Mouse (Mus musculus) heart, embryonic 16.5 days (tissue): ENCODE data around the gene Scnm1. TPM values are rescaled to one million over a fixed set of nuclear protein-coding genes. Genes with fewer than 3 reads are reported as not detected.
A peak's percentile ranks its signal among the peaks of the same experiment; 100 is the strongest.

Source experiments
- ATAC-seq: fragments of 200-750 bp; cut with Nextera tagmentation; replicated peaks from 2 replicates; pipeline ENCODE4 v1.8.0; 2017; ENCODE audit warnings: moderate number of reproducible peaks; ENCODE audit not compliant: insufficient read depth, low FRiP score; ENCODE audit errors: extremely low read depth
- H3K27ac ChIP-seq: fragments of 300-500 bp; sonication (generic); 2 replicates; pipeline ENCODE4 v1.5.1; 2014; ENCODE audit warnings: mild to moderate bottlenecking, low read length, control low read depth, moderate library complexity
- H3K27me3 ChIP-seq: fragments of 300-500 bp; sonication (generic); 2 replicates; pipeline ENCODE4 v1.6.1; 2014; ENCODE audit warnings: low read length, mixed read lengths; ENCODE audit not compliant: control insufficient read depth, insufficient read depth
- H3K36me3 ChIP-seq: fragments of 300-500 bp; sonication (generic); 2 replicates; pipeline ENCODE4 v1.6.1; 2014; ENCODE audit not compliant: control insufficient read depth, insufficient read depth
- H3K4me1 ChIP-seq: fragments of 300-500 bp; sonication (generic); 2 replicates; pipeline ENCODE4 v1.6.1; 2014; ENCODE audit warnings: low read length, mixed read lengths; ENCODE audit not compliant: control insufficient read depth, insufficient read depth
- H3K4me2 ChIP-seq: fragments of 300-500 bp; sonication (generic); 2 replicates; pipeline ENCODE4 v1.6.1; 2014; ENCODE audit warnings: low read depth, mild to moderate bottlenecking, control low read depth, low read length
- H3K4me3 ChIP-seq: fragments of 300-500 bp; sonication (generic); 2 replicates; pipeline ENCODE4 v1.5.1; 2014; ENCODE audit warnings: mild to moderate bottlenecking, control low read depth, low read length
- H3K9ac ChIP-seq: fragments of 300-500 bp; sonication (generic); 2 replicates; pipeline ENCODE4 v1.6.1; 2014; ENCODE audit warnings: low read length, control low read depth
- H3K9me3 ChIP-seq: fragments of 300-500 bp; sonication (generic); replicated peaks from 2 replicates; pipeline ENCODE4 v1.6.1; 2016; ENCODE audit warnings: low read length; ENCODE audit not compliant: control insufficient read depth
- WGBS: fragments of 180-500 bp; shearing (Covaris S2); extraction: QIAGEN DNeasy Blood & Tissue Kit; methylation state at CpG from one replicate; pipeline ENCODE4 v1.1.7; 2014; 5-methylcytosine and 5-hydroxymethylcytosine counted together
- polyA plus RNA-seq: library from polyadenylated mRNA; unstranded; fragments of >200 nt; fragmentation: Nextera tagmentation; extraction: Ambion mirVana; gene quantifications from 2 replicates; pipeline ENCODE4 v1.2.1, GENCODE M21; 2015

The Scnm1 gene
- polyA plus RNA-seq: 54.1 and 59.2 TPM in 2 replicates

- Histone ChIP-seq H3K27ac (peak within 1 kb of the TSS; percentile 84), H3K4me1 (peaks cover 17% of the 10 kb centered on the region), H3K36me3 (peaks cover 8% of the 10 kb centered on the region), H3K9me3 (no peaks in the 10 kb centered on the region), H3K9ac (peak within 1 kb of the TSS; percentile 81), H3K27me3 (no peaks in the 10 kb centered on the region), H3K4me2 (peak within 1 kb of the TSS; percentile 90), H3K4me3 (peak within 1 kb of the TSS; percentile 89)
- WGBS: under 1% methylated on average over 20 of the region's 20 CpGs
- ATAC-seq: peak; percentile 89
These were observed at the start of gene Scnm1, which contains the start of gene Lysmd1 for GRCm38 (mm10) chr3:95133680-95134101. TSS of gene Scnm1 (minus strand) at chr3:95134011. TSS of gene Lysmd1 (plus strand) at chr3:95134088.

GRCm38 (mm10) chr3:95181841-95182240 is 48.0 kb upstream of the Scnm1 start:
- H3K9ac ChIP-seq: no peak overlapping the region
- H3K4me3 ChIP-seq: no peak overlapping the region
- H3K36me3 ChIP-seq: peaks cover 16% of the 10 kb centered on the region
- H3K27ac ChIP-seq: no peak overlapping the region
- ATAC-seq: no peak
- no peaks in the 10 kb centered on the region for H3K4me1 ChIP-seq
- no peak overlapping the region for H3K4me2 ChIP-seq
- H3K27me3 ChIP-seq: no peaks in the 10 kb centered on the region
- WGBS: 68% methylated on average over 1 of the region's 1 CpGs
- H3K9me3 ChIP-seq: no peaks in the 10 kb centered on the region

- peaks cover 4% of the 10 kb centered on the region; the same call in 1 of the 2 replicates for H3K27me3 ChIP-seq
- H3K4me3 ChIP-seq: no peak overlapping the region
- peaks cover 12% of the 10 kb centered on the region for H3K36me3 ChIP-seq
- H3K9me3 ChIP-seq: no peaks in the 10 kb centered on the region
- no peak overlapping the region for H3K4me2 ChIP-seq
- H3K27ac ChIP-seq: no peak overlapping the region
- H3K9ac ChIP-seq: no peak overlapping the region
- WGBS: 61% methylated on average over 3 of the region's 3 CpGs
- no peak for ATAC-seq
- no peaks in the 10 kb centered on the region for H3K4me1 ChIP-seq
These were observed 46.1 kb upstream of the Scnm1 start for GRCm38 (mm10) chr3:95179890-95180289.

GRCm38 (mm10) chr3:95178948-95179347 is 45.1 kb upstream of the Scnm1 start:
- Histone ChIP-seq H3K4me2 (no peak overlapping the region), H3K4me3 (no peak overlapping the region), H3K4me1 (no peaks in the 10 kb centered on the region), H3K9ac (no peak overlapping the region), H3K27me3 (peaks cover 4% of the 10 kb centered on the region; the same call in 1 of the 2 replicates), H3K36me3 (peaks cover 4% of the 10 kb centered on the region), H3K9me3 (no peaks in the 10 kb centered on the region), H3K27ac (no peak overlapping the region)
- WGBS: 76% methylated on average over 5 of the region's 5 CpGs
- no peak for ATAC-seq

GRCm38 (mm10) chr3:95177583-95177982 is 43.8 kb upstream of the Scnm1 start:
- H3K36me3 ChIP-seq: 0 out of 2 replicates have a peak, but pooled peaks cover 2% of the 10 kb centered on the region
- no peak overlapping the region for H3K4me3 ChIP-seq
- H3K4me1 ChIP-seq: peaks cover 3% of the 10 kb centered on the region; the same call in 1 of the 2 replicates
- no peak for ATAC-seq
- H3K4me2 ChIP-seq: no peak overlapping the region
- no peak overlapping the region for H3K27ac ChIP-seq
- no peak overlapping the region for H3K9ac ChIP-seq
- H3K27me3 ChIP-seq: peaks cover 11% of the 10 kb centered on the region
- WGBS: 64% methylated on average over 6 of the region's 6 CpGs
- H3K9me3 ChIP-seq: no peaks in the 10 kb centered on the region

GRCm38 (mm10) chr3:95176500-95176899 is 42.7 kb upstream of the Scnm1 start:
- H3K4me1 ChIP-seq: peaks cover 3% of the 10 kb centered on the region; the same call in 1 of the 2 replicates
- no peak overlapping the region for H3K9ac ChIP-seq
- no peaks in the 10 kb centered on the region for H3K9me3 ChIP-seq
- H3K36me3 ChIP-seq: no peaks in the 10 kb centered on the region
- H3K27ac ChIP-seq: no peak overlapping the region
- no peak for ATAC-seq
- H3K4me2 ChIP-seq: no peak overlapping the region
- H3K4me3 ChIP-seq: no peak overlapping the region
- peaks cover 22% of the 10 kb centered on the region for H3K27me3 ChIP-seq
- 58% methylated on average over 3 of the region's 3 CpGs for WGBS

GRCm38 (mm10) chr3:95174011-95174592 is 40.3 kb upstream of the Scnm1 start:
- H3K9me3 ChIP-seq: no peaks in the 10 kb centered on the region
- peaks cover 3% of the 10 kb centered on the region; the same call in 1 of the 2 replicates for H3K4me1 ChIP-seq
- no peak overlapping the region for H3K27ac ChIP-seq
- H3K36me3 ChIP-seq: no peaks in the 10 kb centered on the region
- peak overlapping the region; percentile 69 for H3K4me2 ChIP-seq
- H3K9ac ChIP-seq: no peak overlapping the region; the same call in 1 of the 2 replicates
- 6% methylated on average over 16 of the region's 16 CpGs for WGBS
- H3K27me3 ChIP-seq: peaks cover 38% of the 10 kb centered on the region
- H3K4me3 ChIP-seq: peak overlapping the region; percentile 51
- ATAC-seq: peak; percentile 46; the same call in 1 of the 2 replicates

GRCm38 (mm10) chr3:95173256-95173949 is 39.6 kb upstream of the Scnm1 start:
- H3K4me2 ChIP-seq: peak overlapping the region; percentile 69
- no peak; the same call in 1 of the 2 replicates for ATAC-seq
- peaks cover 3% of the 10 kb centered on the region; the same call in 1 of the 2 replicates for H3K4me1 ChIP-seq
- H3K36me3 ChIP-seq: no peaks in the 10 kb centered on the region
- WGBS: 8% methylated on average over 58 of the region's 58 CpGs
- H3K27me3 ChIP-seq: peaks cover 38% of the 10 kb centered on the region
- no peak overlapping the region for H3K27ac ChIP-seq
- peak overlapping the region; percentile 59 for H3K9ac ChIP-seq
- peak overlapping the region; percentile 51 for H3K4me3 ChIP-seq
- no peaks in the 10 kb centered on the region for H3K9me3 ChIP-seq
